Mouse (Mus musculus) liver, embryonic 11.5 days (tissue): ENCODE data around the gene Mdc1. TPM values are rescaled to one million over a fixed set of nuclear protein-coding genes. Genes with fewer than 3 reads are reported as not detected.
A peak's percentile ranks its signal among the peaks of the same experiment; 100 is the strongest.

ENCODE experiments used
- ATAC-seq: fragments of 200-750 bp; cut with Nextera tagmentation; replicated peaks from 2 replicates; pipeline ENCODE4 v1.8.0; 2017; ENCODE audit warnings: moderate number of reproducible peaks, mild to moderate bottlenecking, moderate TSS enrichment, moderate library complexity; ENCODE audit not compliant: low FRiP score
- DNase-seq: peaks from one replicate; pipeline ENCODE4 v3.0.0-alpha.2; 2017; ENCODE audit warnings: low spot score
- H3K27ac ChIP-seq: fragments of 300-500 bp; sonication (generic); 2 replicates; pipeline ENCODE4 v1.5.1; 2014; ENCODE audit warnings: mild to moderate bottlenecking, low read depth, low read length, control low read depth
- H3K27me3 ChIP-seq: fragments of 300-500 bp; sonication (generic); replicated peaks from 2 replicates; pipeline ENCODE4 v1.6.1; 2014; ENCODE audit warnings: low read length, mixed read lengths; ENCODE audit not compliant: control insufficient read depth, insufficient read depth
- H3K36me3 ChIP-seq: fragments of 300-500 bp; sonication (generic); 2 replicates; pipeline ENCODE4 v1.6.1; 2014; ENCODE audit warnings: mild to moderate bottlenecking, low read length, moderate library complexity, mixed read lengths; ENCODE audit not compliant: control insufficient read depth, insufficient read depth
- H3K4me1 ChIP-seq: fragments of 300-500 bp; sonication (generic); replicated peaks from 2 replicates; pipeline ENCODE4 v1.6.1; 2014; ENCODE audit warnings: low read length, mixed read lengths; ENCODE audit not compliant: control insufficient read depth, insufficient read depth
- H3K4me2 ChIP-seq: fragments of 300-500 bp; sonication (generic); 2 replicates; pipeline ENCODE4 v1.6.1; 2014; ENCODE audit warnings: mild to moderate bottlenecking, control low read depth, moderate library complexity
- H3K4me3 ChIP-seq: fragments of 300-500 bp; sonication (generic); 2 replicates; pipeline ENCODE4 v1.5.1; 2014; ENCODE audit warnings: low read depth, low read length, control low read depth
- H3K9ac ChIP-seq: fragments of 300-500 bp; sonication (generic); 2 replicates; pipeline ENCODE4 v1.6.1; 2014; ENCODE audit warnings: low read depth, low read length, control low read depth
- H3K9me3 ChIP-seq: fragments of 300-500 bp; sonication (generic); 2 replicates; pipeline ENCODE4 v1.6.1; 2016; ENCODE audit warnings: low read length, inconsistent platforms, mixed read lengths; ENCODE audit not compliant: control insufficient read depth
- WGBS: fragments of 180-500 bp; shearing (Covaris S2); extraction: QIAGEN DNeasy Blood & Tissue Kit; methylation state at CpG from one replicate; pipeline ENCODE4 v1.1.7; 2014; 5-methylcytosine and 5-hydroxymethylcytosine counted together
- polyA plus RNA-seq: library from polyadenylated mRNA; unstranded; fragments of >200 nt; fragmentation: Nextera tagmentation; extraction: Ambion mirVana; gene quantifications from 2 replicates; pipeline ENCODE4 v1.2.1, GENCODE M21; 2014

The Mdc1 gene
- polyA plus RNA-seq, 1 experiment from 2014 or later = 19.6 TPM

DNA sequence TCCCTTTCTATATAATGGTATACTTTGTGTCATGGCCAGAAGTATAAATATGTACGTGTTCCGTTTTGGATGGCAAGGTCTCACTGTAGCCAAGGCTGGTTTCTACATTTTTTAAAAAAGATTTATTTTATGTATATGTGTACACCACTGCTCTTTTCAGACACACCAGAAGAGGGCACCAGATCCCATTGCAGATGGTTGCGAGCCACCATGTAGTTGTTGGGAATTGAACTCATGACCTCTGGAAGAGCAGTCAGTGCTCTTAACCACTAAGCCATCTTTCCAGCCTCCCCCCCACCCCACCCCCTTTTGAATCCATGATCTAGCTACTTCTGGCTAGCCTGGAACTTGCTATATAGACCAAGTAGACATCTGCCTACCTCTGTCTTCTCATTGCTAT is 2.2 kb downstream of the Mdc1 start:
- Histone ChIP-seq H3K9me3 (no peaks in the 10 kb centered on the region), H3K27me3 (no peaks in the 10 kb centered on the region), H3K4me2 (no peak overlapping the region), H3K4me3 (no peak overlapping the region), H3K36me3 (peaks cover 30% of the 10 kb centered on the region), H3K4me1 (peaks cover 8% of the 10 kb centered on the region), H3K27ac (no peak overlapping the region), H3K9ac (no peak overlapping the region)
- DNase-seq (no peak), ATAC-seq (no peak)
- 89% methylated on average over 3 of the region's 3 CpGs for WGBS

DNA sequence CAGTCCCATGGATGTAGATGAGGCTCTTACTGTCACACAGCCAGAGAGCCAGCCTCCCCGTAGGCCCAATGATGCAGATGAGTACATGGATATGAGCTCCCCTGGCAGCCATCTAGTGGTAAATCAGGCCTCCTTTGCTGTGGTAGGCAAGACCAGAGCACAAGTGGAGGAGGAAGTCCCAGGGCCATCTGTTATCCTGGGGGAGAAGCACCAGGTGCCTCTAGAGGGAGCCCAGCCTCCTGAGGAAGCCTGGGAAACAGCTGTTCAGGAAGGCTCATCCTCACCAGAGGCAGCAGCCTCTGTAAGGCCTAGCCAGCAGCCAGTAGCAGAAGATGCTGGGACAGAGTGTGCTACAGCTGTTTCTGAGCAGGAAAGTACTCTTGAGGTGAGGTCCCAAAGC is 6.8 kb downstream of the Mdc1 start:
- no peak overlapping the region for H3K4me2 ChIP-seq
- no peak for ATAC-seq
- peaks cover 65% of the 10 kb centered on the region for H3K36me3 ChIP-seq
- H3K27me3 ChIP-seq = no peaks in the 10 kb centered on the region
- WGBS = 56% methylated on average over 1 of the region's 1 CpGs
- peaks cover 10% of the 10 kb centered on the region for H3K4me1 ChIP-seq
- no peak overlapping the region for H3K4me3 ChIP-seq
- H3K9me3 ChIP-seq = no peaks in the 10 kb centered on the region
- DNase-seq = peak; percentile 26
- H3K27ac ChIP-seq = no peak overlapping the region
- no peak overlapping the region for H3K9ac ChIP-seq

DNA sequence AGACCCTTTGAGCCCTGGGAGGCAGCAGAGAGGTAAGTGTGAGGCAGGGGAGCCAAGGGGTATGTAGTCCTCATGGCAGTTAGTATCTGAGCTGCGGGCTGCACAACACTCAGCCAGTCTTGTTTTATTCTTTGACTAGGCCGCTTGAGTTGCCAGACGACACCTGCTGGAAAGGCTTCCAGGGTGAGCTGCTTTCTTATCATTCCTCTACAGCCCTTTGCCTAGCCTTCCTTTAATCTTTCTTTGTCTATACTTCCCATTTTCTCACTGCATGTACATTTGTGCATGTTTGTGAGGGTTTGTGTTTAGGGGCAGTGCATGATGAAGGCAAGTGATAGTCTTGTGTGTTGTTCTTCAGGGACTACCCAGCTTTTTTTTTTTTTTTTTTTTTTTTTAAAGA is 9.7 kb downstream of the Mdc1 start:
- H3K27me3 ChIP-seq = no peaks in the 10 kb centered on the region
- peak; percentile 83 for ATAC-seq
- H3K9ac ChIP-seq = peak overlapping the region; percentile 10; the same call in 1 of the 2 replicates
- 0 out of 2 replicates have a peak overlapping the region, but pooled peaks have one; percentile 13 for H3K4me2 ChIP-seq
- no peaks in the 10 kb centered on the region for H3K9me3 ChIP-seq
- H3K4me1 ChIP-seq = peaks cover 10% of the 10 kb centered on the region
- DNase-seq = no peak
- H3K27ac ChIP-seq = peak overlapping the region; percentile 86
- H3K4me3 ChIP-seq = no peak overlapping the region
- peaks cover 66% of the 10 kb centered on the region for H3K36me3 ChIP-seq
- WGBS = 46% methylated on average over 3 of the region's 3 CpGs

DNA sequence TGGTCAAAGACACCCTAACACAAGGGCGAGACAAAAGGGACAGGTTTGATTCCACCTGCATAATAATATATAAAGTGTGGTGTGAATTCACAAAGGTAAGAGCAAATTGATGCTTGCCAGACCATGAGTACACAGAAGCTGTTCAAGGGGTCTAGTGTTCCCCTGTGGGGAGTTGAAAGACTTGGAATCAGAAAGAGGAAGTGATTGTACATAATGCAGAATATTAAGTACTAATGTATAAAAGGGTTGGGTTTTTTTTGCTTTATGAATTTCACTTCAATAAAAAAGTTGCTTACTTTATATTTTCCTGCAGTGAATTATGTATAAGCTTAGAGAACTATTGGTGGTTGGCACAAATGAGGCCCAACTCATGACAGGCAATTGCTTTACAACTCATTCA is 18.1 kb downstream of the Mdc1 start:
- no peaks in the 10 kb centered on the region for H3K27me3 ChIP-seq
- DNase-seq (no peak), ATAC-seq (no peak)
- peaks cover 8% of the 10 kb centered on the region for H3K4me1 ChIP-seq
- no peak overlapping the region; the same call in 1 of the 2 replicates for H3K27ac ChIP-seq
- H3K9ac ChIP-seq = no peak overlapping the region
- H3K4me3 ChIP-seq = no peak overlapping the region
- no peaks in the 10 kb centered on the region for H3K9me3 ChIP-seq
- H3K36me3 ChIP-seq = peaks cover 15% of the 10 kb centered on the region
- H3K4me2 ChIP-seq = no peak overlapping the region
- 82% methylated on average over 1 of the region's 1 CpGs for WGBS

DNA sequence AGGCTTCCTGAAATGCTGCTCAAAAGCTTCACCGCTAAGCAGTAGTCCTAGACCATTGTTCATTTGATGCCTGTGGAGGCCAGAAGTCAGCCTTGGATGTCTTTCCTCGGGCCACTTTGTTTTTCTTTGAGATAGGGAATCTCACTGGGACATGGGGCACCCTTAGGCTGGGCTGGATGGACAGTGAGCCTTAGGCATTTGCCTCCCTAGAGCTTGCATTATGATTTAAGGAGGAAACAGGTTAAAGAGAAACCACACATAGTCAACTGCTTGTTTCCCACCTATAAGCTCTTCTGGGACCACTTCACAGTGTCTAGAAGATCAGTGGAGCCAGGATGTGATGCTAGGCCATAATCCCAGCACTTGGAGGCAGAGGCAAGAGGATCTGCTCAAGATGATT is 18.5 kb downstream of the Mdc1 start:
- DNase-seq (no peak), ATAC-seq (no peak)
- Histone ChIP-seq H3K9me3 (no peaks in the 10 kb centered on the region), H3K27ac (no peak overlapping the region), H3K4me3 (no peak overlapping the region), H3K27me3 (no peaks in the 10 kb centered on the region), H3K36me3 (peaks cover 11% of the 10 kb centered on the region), H3K4me1 (peaks cover 11% of the 10 kb centered on the region), H3K9ac (no peak overlapping the region), H3K4me2 (no peak overlapping the region)
- WGBS = 71% methylated on average over 2 of the region's 2 CpGs

DNA sequence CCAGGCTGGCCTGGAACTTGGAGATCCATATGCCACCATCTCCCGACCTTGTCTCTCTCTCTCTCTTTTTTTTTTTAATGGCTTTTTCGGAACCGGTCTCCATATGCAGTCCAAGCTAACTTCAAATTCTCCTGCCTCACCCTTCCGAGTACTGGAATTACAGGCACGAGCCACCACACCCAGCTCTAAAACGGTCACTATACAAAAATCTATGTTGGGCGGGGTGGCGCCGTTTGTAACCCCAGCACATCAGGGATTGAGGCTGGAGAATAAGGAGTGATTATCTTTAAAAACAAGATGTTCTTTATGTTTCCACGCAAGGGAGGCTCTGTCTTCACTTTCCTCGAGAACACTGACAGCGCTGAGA is 19.5 kb downstream of the Mdc1 start:
- peak overlapping the region; percentile 76 for H3K4me3 ChIP-seq
- peak overlapping the region; percentile 83; the same call in 1 of the 2 replicates for H3K27ac ChIP-seq
- no peaks in the 10 kb centered on the region for H3K9me3 ChIP-seq
- no peaks in the 10 kb centered on the region for H3K27me3 ChIP-seq
- WGBS = 6% methylated on average over 12 of the region's 12 CpGs
- peaks cover 9% of the 10 kb centered on the region for H3K36me3 ChIP-seq
- ATAC-seq = no peak
- peaks cover 14% of the 10 kb centered on the region for H3K4me1 ChIP-seq
- peak overlapping the region; percentile 69 for H3K4me2 ChIP-seq
- DNase-seq = no peak
- peak overlapping the region; percentile 81 for H3K9ac ChIP-seq

DNA sequence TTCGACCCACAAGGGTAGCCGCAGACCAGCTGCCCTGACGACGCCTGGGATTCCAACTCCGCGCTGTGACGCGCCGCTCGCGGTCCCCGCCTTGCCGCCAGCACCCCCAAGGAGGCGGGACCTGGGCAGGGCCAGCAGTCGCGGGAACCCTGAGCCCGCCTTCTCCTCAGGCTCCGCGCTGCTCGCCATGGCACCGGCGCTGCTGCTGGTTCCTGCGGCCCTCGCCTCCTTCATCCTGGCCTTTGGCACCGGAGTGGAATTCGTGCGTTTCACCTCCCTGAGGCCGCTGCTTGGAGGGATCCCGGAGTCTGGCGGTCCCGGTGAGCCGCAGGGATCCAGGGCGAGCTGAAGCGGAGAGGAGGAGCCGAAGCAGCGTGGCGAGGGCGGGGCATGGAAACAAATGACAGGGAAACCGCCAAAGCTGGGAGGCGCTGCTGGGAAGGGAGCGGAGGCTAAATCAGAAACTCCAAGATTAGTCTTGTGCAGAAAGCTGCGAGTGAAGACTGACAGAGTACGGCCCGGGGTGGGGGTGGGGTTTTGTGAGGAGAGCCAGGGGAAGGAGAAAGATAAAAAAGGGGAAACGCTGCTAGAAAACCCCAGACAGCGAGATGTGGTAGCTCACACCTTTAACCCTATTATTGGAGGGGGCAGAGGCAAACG is 20.0 kb downstream of the Mdc1 start, which contains the start of gene Nrm:
Nrm (plus strand) TSS at position 121 of the 660 bp plus-strand sequence.
- H3K9me3 ChIP-seq = no peaks in the 10 kb centered on the region
- peak within 1 kb of the TSS; percentile 81 for H3K9ac ChIP-seq
- ATAC-seq = peak; percentile 93
- peak; percentile 93 for DNase-seq
- under 1% methylated on average over 47 of the region's 47 CpGs for WGBS
- peaks cover 9% of the 10 kb centered on the region for H3K36me3 ChIP-seq
- H3K27ac ChIP-seq = peak within 1 kb of the TSS; percentile 83
- H3K4me1 ChIP-seq = peaks cover 14% of the 10 kb centered on the region
- no peaks in the 10 kb centered on the region for H3K27me3 ChIP-seq
- H3K4me3 ChIP-seq = peak within 1 kb of the TSS; percentile 76
- H3K4me2 ChIP-seq = peak within 1 kb of the TSS; percentile 69

DNA sequence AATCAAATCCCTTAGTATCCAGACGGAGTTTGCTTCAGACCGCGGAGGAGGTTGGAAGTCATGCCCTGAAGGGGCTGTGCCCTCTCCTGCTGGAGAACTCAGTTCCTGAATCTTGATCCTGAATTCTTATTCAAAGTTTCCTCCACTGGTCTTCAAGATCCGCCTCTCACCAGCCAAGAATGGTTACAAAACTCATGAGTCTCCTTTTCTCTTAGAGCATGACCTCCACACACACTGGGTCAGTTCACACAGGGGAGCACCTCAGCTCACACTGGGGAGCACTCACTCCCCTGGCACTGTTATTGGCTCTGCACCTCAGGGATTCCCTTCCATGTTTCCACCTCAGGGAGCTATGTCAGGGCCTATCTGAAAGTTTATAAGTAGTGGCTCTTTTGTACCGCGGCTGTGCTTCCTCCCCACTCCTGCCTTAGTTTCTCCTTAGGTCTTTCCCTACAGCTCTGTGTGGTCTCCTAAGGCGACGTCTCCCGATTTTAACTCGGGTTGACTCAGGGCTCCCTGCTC is 23.6 kb downstream of the Mdc1 start:
- peak overlapping the region; percentile 59 for H3K4me3 ChIP-seq
- H3K9ac ChIP-seq = no peak overlapping the region
- H3K27ac ChIP-seq = peak overlapping the region; percentile 82; the same call in 1 of the 2 replicates
- WGBS = 25% methylated on average over 10 of the region's 10 CpGs
- H3K4me2 ChIP-seq = peak overlapping the region; percentile 97
- no peaks in the 10 kb centered on the region for H3K36me3 ChIP-seq
- peaks cover 36% of the 10 kb centered on the region for H3K4me1 ChIP-seq
- DNase-seq (no peak), ATAC-seq (no peak)
- H3K9me3 ChIP-seq = no peaks in the 10 kb centered on the region
- H3K27me3 ChIP-seq = peaks cover 4% of the 10 kb centered on the region; the same call in 1 of the 2 replicates
